Mouse (Mus musculus) fat pad, adult 2 months (tissue): ENCODE measurements around the gene Myo1c.

Source experiments
- DNase-seq: peaks from one replicate; pipeline ENCODE4 v3.0.0-alpha.2; 2011; ENCODE audit warnings: low read depth, low spot score; ENCODE audit errors: extremely low read depth

The Myo1c gene

DNA sequence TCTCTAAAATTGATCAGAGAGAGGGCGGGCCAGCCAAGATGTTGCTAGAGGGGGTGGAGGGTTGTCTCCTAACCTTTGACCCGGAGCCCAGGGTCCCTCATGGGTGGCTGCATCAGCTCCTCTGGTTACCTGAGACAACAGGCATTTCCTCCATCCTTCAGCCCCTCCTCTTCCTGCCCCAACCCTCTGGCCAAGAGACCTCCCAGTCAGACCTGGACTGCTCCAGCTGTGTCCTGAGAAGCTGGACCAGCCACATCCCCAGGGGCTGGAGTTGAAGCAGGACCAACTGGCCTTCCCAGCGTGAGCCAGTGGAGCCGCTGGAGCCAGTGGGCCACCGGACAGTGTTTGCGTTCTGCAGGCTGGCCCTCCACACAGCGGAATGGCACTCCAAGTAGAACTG lies at the start of gene Myo1c:
TSS of gene Myo1c (plus strand) at position 194 of the 400 bp plus-strand sequence.
- DNase-seq: no peak

DNA sequence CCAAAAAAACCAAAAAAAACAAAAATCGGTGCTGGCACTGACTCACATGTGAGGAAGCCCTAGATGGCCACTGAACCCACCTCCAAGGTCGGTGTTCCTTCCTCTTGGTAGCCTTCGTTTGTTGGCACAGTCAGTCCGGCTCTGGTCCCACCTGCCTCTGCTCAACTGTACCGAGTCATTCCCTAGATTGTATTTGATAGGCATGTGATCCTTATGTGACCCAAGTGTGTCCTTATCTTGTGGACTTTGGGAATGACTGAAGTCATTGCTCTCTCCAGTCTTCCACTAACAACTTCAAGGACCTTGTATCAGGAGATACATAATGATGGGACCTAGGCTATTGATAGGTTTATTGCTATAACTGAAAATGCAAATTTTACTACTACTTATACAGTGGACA lies 45.5 kb upstream of the Myo1c start:
- DNase-seq: no peak

DNA sequence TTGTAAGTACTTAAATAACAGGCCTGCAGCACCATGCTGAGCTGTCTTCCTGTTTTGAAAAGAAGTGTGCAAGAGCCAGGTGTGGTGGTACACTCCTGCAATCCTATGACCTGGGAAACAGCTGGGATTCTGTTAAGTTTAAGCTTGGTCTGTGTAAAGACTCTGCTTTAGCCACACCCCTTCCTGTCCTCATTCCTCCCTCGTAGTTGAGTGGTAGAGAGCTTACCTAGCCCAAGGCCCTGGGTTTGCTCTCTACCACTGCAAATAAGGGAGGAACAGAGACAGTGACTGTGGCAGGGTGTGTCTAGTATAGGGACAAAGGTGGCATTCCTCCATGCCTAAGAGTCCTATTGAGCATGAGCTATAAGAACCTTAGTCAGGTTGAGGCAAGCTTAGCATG lies 45.0 kb upstream of the Myo1c start:
- no peak for DNase-seq

GRCm38 (mm10) chr11:75608776-75609175 lies 41.5 kb upstream of the Myo1c start:
- DNase-seq: no peak

GRCm38 (mm10) chr11:75610021-75610420 lies 40.3 kb upstream of the Myo1c start:
- DNase-seq: no peak

GRCm38 (mm10) chr11:75614769-75615168 lies 35.5 kb upstream of the Myo1c start:
- no peak for DNase-seq

DNA sequence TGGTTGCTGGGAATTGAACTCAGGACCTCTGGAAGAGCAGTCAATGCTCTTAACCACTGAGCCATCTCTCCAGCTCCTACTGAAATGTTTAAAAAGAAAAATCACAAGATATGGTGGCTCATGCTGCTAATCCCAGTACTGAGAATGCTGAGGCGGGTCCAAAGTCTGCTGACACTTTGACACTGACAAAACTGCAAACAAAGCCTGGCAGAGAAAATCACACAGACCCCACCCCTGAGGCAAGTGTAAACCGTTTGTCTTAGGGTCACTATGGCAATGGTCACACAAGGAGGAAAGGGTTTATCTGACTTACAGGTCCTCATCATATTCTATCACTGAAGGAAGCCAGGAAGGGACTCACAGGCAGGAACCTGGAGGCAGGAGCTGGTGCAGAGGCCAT lies 34.7 kb upstream of the Myo1c start:
- DNase-seq: no peak

DNA sequence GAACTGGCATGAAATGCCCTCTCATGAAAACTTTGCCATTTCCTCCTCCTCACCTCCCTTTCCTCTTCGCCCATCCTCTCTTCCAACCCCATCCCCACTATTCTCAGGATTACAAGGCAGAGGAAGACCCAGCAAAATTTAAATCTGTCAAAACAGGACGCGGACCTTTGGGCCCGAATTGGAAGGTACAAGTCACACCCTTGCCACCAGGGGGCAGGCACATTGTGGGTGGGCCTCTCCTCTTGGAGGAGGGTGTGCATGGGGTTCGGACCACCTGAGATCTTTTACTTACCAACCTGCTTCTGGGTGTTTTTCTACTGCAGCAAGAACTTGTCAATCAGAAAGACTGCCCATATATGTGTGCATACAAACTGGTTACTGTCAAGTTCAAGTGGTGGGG lies 31.2 kb upstream of the Myo1c start:
- DNase-seq: no peak

- DNase-seq: peak; percentile 82
Observed at GRCm38 (mm10) chr11:75620136-75620780, 30.0 kb upstream of the Myo1c start.

- DNase-seq: no peak
Observed at GRCm38 (mm10) chr11:75621426-75621825, 28.9 kb upstream of the Myo1c start.

DNA sequence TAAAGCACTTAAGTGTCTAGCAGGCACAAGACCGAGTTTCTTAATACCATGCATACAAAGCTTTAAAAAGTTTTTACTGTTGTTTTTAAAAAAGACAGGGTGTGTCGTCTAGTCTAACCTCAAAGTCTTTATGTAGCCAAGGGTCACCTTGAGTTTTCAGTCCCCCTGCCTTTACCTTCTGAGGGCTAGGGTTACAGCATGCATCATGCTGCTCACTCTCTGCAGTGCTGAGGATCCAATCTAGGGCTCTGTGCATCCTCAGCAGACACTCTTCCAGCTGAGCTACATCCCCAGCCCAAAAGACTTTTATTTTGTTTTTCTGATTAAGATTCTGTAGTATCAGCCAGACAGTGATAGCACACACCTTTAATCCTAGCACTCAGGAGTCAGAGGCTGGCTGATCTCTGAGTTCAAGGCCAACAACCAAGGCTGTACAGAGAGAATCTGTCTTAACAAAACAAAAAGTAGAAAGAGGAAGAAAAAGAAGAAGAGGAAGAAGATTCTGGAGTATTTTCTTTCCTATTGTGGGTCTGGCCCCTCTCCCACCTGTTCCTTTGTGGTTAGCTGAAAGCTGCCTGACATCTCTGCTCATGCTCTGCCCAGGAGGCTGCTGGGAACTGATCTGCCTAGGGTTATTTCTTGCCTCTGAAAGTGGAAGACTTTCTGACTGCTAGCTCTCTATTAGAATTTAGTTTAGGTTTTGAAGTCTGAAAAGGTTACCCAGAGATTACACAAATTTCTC lies 27.5 kb upstream of the Myo1c start:
- DNase-seq: no peak

GRCm38 (mm10) chr11:75624102-75624554 lies 26.2 kb upstream of the Myo1c start:
- no peak for DNase-seq

DNA sequence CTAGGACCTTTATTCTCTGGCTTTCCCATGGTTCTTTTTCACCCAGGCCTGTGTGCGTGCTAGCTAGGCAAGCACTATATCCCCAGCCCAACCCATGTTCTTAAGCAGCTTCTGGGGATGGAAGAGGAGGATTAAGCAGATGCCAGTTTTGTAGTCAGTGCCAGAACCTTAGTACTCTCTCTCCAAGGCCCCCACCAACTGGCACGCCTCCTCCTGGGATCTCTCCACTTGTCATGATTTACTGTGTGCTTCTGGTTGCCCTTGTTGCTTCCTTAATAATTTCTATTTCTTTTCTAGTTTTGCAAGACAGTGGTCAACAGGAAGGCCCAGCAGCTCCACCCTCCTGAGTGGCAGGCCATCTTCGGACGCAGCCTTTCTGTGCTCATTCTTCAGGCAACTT lies 24.5 kb upstream of the Myo1c start:
- DNase-seq: no peak

- no peak for DNase-seq
Observed at GRCm38 (mm10) chr11:75630098-75630497, 20.2 kb upstream of the Myo1c start.

DNA sequence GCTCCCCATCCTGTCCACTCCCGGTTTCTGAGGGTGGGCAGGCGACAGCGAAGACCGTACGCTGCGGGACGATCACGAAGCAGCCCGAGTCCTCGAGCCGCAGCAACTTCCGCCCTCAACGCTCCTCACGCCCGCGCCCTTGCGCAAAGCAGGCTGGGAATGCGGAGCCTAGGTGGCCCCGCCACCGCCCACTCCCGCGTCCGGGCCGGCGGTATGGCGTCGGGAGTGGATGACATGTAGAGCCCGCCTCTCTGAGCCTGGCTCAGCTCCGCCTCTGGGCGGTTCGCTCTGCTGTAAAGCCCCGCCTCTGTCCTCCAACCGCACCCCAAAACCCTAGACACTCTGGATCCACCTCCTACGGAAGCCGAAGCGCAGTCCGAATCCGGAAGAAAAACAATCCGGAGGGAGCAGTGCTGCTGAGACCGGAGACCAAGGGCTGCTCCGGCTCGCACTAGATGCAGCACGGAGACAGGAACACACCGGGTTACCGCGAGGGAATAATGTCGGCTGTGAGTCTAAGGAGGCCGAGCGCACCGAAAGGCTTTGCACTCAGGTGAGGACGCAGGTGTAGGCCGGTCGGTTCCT lies 19.6 kb upstream of the Myo1c start, which contains the start of gene Inpp5k:
TSS of gene Inpp5k (plus strand) at position 344 of the 585 bp plus-strand sequence.
- DNase-seq: peak; percentile 81

DNA sequence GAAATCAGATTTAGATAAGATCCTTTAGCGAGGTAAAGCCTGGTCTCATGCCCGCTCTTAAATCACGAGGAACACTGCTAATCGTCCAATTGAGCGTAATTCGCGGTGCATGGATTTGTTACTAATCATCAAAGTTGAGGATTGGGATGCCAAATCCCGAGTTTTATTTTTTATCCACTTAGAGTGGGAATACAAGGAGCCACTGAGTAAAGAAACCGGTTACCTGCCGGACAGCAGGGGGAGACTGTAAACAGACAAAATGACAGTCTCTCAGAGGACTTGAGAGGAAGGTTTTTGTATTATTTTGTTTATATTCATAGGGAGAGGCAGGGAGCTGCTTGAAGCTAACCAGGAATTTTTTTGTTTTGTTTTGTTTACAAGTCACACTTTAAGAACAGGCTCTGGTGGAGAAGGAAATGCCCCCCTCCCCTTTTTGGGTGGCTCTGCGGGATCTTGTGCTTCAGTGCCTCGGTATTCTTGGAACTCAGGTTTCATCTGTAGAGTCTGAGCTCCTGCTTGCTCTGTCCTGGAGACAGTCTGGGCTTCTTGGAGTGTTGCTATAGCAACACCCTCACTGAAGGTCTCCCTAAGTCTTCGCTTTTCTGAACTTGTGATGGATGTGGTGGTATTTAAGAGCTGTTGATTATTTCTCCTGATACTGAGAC lies 18.6 kb upstream of the Myo1c start:
- DNase-seq: no peak

GRCm38 (mm10) chr11:75632921-75633320 lies 17.4 kb upstream of the Myo1c start:
- no peak for DNase-seq

GRCm38 (mm10) chr11:75634801-75635200 lies 15.5 kb upstream of the Myo1c start:
- DNase-seq: no peak

DNA sequence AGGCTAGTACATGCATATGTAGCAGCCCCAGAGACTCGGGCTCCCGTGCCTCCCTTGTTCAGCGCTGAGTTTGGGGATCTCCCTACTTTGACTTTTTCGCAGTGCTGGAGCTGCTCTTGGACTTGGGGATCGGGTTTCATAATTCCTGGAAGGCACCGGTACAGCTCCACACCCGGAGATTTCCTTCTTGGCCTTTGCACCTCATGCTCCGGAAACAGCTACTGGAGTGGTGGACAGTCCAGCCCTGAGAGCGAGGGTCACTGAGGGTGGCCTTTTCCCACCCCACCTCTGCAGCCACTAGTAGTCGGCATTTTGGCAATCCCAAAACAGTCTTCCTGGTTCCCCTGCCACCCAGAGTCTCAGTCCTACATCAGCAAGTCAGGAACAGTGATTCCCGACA lies 15.0 kb upstream of the Myo1c start:
- DNase-seq: no peak

DNA sequence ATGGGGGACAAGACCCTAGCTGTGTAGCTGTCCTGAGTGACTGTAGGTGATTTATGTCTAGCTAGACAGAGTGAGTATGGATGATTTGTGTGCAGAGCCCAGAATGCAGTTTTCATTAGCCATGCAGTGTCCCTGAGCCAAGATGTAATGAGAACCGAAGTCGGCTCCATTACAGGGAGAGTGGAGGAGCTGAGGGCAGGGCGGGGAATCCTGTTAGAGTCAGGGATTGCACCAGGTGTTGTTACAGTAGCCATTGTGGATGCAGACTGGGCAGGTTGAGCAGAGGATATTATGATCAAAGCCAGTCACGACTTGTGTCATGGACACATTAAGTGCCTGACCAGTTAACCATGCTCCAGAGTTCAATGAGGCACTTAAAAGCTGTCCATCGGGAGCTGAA lies 7.0 kb upstream of the Myo1c start:
- no peak for DNase-seq

DNA sequence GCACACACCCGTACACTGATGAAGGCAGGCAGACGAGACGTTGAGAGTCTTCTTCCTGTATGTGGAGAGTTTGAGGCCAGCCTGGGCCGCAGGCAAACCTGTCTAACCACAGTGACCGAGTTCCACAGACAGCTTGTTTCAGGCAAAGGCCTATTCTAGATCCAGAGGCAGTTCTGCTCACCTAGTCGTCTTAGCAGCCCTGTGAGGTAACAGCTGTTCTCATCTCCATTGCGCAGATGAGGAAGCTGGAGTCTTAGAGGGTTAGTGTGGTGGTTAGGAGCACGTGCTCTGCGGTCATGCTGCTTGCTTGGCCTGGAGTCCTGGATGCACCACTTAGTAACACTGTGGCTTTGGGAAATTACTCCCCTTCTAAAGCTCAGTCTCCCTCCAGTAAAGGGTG lies 5.6 kb upstream of the Myo1c start:
- DNase-seq: no peak
